Mouse (Mus musculus): ENCODE data around the gene Ift27. TPM values are rescaled to one million over a fixed set of nuclear protein-coding genes. Genes with fewer than 3 reads are reported as not detected.

Gene Ift27
- total RNA-seq (2014; fragmentation: Nextera tagmentation): 15.4 and 16.7 TPM in 2 replicates
- total RNA-seq (2017): 15.7 and 17.8 TPM in 2 replicates
- 97.5 and 143 TPM in 2 replicates for polyA plus RNA-seq (2012)

- DNase-seq (ENCODE audit: low spot score) (peak; percentile 98), ATAC-seq (ENCODE audit: extremely low read depth, insufficient number of reproducible peaks, low FRiP score, poor library complexity, severe bottlenecking) (peak; percentile 93)
- peaks cover 6% of the 10 kb centered on the region for H3K27me3 ChIP-seq (ENCODE audit: insufficient read depth, low read length)
- H3K36me3 ChIP-seq (replicated peaks): peaks cover 32% of the 10 kb centered on the region
- H3K9me3 ChIP-seq (replicated peaks): no peaks in the 10 kb centered on the region
- peak within 1 kb of the TSS; percentile 90 for H3K4me3 ChIP-seq (ENCODE audit: low read depth, low read length)
- TF ChIP-seq CTCF (IDR thresholded peaks at IDR 0.05; ENCODE audit: low read depth, low read length): no peak
- no peak for TF ChIP-seq GATA1 (IDR thresholded peaks at IDR 0.05; ENCODE audit: borderline replicate concordance, low read length)
- no peak for TF ChIP-seq POLR2AphosphoS5 (IDR thresholded peaks at IDR 0.05; ENCODE audit: insufficient replicate concordance, low read depth, low read length)
- no peak for TF ChIP-seq TAL1 (conservative IDR thresholded peaks at IDR 0.05; ENCODE audit: low read depth, low read length)
- peaks cover 45% of the 10 kb centered on the region for H3K4me1 ChIP-seq (ENCODE audit: insufficient read depth, low read depth, low read length)
These were observed at the start of gene Ift27 for GRCm38 (mm10) chr15:78173972-78174886. Gene Ift27, minus strand, starts transcription at chr15:78174107.

- DNase-seq (ENCODE audit: low spot score) (no peak), ATAC-seq (ENCODE audit: extremely low read depth, insufficient number of reproducible peaks, low FRiP score, poor library complexity, severe bottlenecking) (no peak)
- no peak overlapping the region for H3K4me3 ChIP-seq (ENCODE audit: low read depth, low read length)
- peaks cover 11% of the 10 kb centered on the region for H3K9me3 ChIP-seq (replicated peaks)
- H3K4me1 ChIP-seq (ENCODE audit: insufficient read depth, low read depth, low read length): no peaks in the 10 kb centered on the region
- no peak for TF ChIP-seq CTCF (IDR thresholded peaks at IDR 0.05; ENCODE audit: low read depth, low read length)
- TF ChIP-seq GATA2 (IDR thresholded peaks at IDR 0.05; ENCODE audit: borderline replicate concordance, low read depth, low read length): no peak
- no peak for TF ChIP-seq POLR2AphosphoS5 (IDR thresholded peaks at IDR 0.05; ENCODE audit: insufficient replicate concordance, low read depth, low read length)
- no peak for TF ChIP-seq TAL1 (conservative IDR thresholded peaks at IDR 0.05; ENCODE audit: low read depth, low read length)
- no peak for TF ChIP-seq GATA1 (IDR thresholded peaks at IDR 0.05; ENCODE audit: borderline replicate concordance, low read length)
- H3K27me3 ChIP-seq (ENCODE audit: insufficient read depth, low read length): no peaks in the 10 kb centered on the region; the same call in 1 of the 2 replicates
- no peaks in the 10 kb centered on the region for H3K36me3 ChIP-seq (replicated peaks)
These were observed 41.4 kb upstream of the Ift27 start for GRCm38 (mm10) chr15:78215269-78215668.

DNA sequence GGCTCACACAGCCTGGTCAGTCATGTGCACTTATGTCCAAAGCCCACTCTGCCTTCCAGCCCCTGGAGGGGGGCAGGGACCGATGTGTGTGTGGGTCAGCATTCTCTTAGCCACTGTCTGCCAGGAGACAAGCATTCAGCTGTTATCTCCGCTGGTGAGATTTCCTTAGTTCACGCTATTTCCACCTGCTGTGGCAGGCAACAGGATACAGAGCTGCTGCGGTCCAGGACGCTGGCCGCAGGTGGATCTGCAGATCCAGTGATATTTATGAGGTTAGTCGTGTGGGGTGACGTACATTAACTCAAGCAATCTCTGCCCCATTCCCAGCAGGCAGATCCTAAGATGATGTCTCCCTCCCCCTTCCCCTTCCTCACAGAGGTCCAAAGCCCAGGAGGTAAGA is 37.5 kb upstream of the Ift27 start:
- ATAC-seq (ENCODE audit: extremely low read depth, insufficient number of reproducible peaks, low FRiP score, poor library complexity, severe bottlenecking) (no peak), DNase-seq (ENCODE audit: low spot score) (no peak)
- no peaks in the 10 kb centered on the region for H3K9me3 ChIP-seq (replicated peaks)

GRCm38 (mm10) chr15:78210203-78210602 is 36.3 kb upstream of the Ift27 start:
- H3K36me3 ChIP-seq (replicated peaks): no peaks in the 10 kb centered on the region
- DNase-seq (ENCODE audit: low spot score) (no peak), ATAC-seq (ENCODE audit: extremely low read depth, insufficient number of reproducible peaks, low FRiP score, poor library complexity, severe bottlenecking) (no peak)
- no peaks in the 10 kb centered on the region for H3K4me1 ChIP-seq (ENCODE audit: insufficient read depth, low read depth, low read length)
- H3K9me3 ChIP-seq (replicated peaks): no peaks in the 10 kb centered on the region
- peaks cover 2% of the 10 kb centered on the region; the same call in 1 of the 2 replicates for H3K27me3 ChIP-seq (ENCODE audit: insufficient read depth, low read length)
- TF ChIP-seq GATA2 (IDR thresholded peaks at IDR 0.05; ENCODE audit: borderline replicate concordance, low read depth, low read length): no peak
- TF ChIP-seq POLR2AphosphoS5 (IDR thresholded peaks at IDR 0.05; ENCODE audit: insufficient replicate concordance, low read depth, low read length): no peak
- TF ChIP-seq TAL1 (conservative IDR thresholded peaks at IDR 0.05; ENCODE audit: low read depth, low read length): no peak
- no peak overlapping the region for H3K4me3 ChIP-seq (ENCODE audit: low read depth, low read length)

More for the DNA sequence above, 37.5 kb upstream of the Ift27 start:
- Histone ChIP-seq H3K27me3 (ENCODE audit: insufficient read depth, low read length) (peaks cover 2% of the 10 kb centered on the region; the same call in 1 of the 2 replicates), H3K4me1 (ENCODE audit: insufficient read depth, low read depth, low read length) (no peaks in the 10 kb centered on the region), H3K4me3 (ENCODE audit: low read depth, low read length) (no peak overlapping the region), H3K36me3 (replicated peaks) (no peaks in the 10 kb centered on the region)
- no peak for TF ChIP-seq TAL1 (conservative IDR thresholded peaks at IDR 0.05; ENCODE audit: low read depth, low read length)

- no peak for ATAC-seq (ENCODE audit: extremely low read depth, insufficient number of reproducible peaks, low FRiP score, poor library complexity, severe bottlenecking)
- TF ChIP-seq TAL1 (conservative IDR thresholded peaks at IDR 0.05; ENCODE audit: low read depth, low read length): no peak
- TF ChIP-seq GATA2 (IDR thresholded peaks at IDR 0.05; ENCODE audit: borderline replicate concordance, low read depth, low read length): no peak
- TF ChIP-seq POLR2AphosphoS5 (IDR thresholded peaks at IDR 0.05; ENCODE audit: insufficient replicate concordance, low read depth, low read length): no peak
- TF ChIP-seq CTCF (IDR thresholded peaks at IDR 0.05; ENCODE audit: low read depth, low read length): no peak
- TF ChIP-seq GATA1 (IDR thresholded peaks at IDR 0.05; ENCODE audit: borderline replicate concordance, low read length): no peak
These were observed 32.4 kb upstream of the Ift27 start, which contains the start of gene Pvalb for GRCm38 (mm10) chr15:78206312-78206711. Gene Pvalb, minus strand, starts transcription at chr15:78206400.

DNA sequence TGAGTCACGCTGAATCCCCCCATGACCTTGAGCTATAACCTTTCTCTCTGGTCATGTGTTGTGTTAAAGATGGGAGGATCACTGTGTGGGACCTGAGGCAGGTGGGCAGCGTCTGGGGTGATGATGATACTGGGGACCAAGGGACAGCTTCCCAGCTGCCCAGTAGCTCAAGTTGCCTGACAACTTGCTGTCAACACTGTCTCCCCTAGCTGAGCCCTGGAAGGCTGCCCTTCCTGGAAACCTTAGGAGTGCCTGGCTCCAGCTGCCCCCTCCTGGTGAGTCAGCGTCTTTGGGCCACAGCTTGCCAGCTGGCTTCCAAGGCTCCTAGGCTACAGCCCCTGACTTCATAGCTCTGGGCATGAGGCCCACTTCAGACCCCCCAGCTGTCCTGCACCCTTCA is 31.3 kb upstream of the Ift27 start:
- Histone ChIP-seq H3K9me3 (replicated peaks) (no peaks in the 10 kb centered on the region), H3K36me3 (replicated peaks) (no peaks in the 10 kb centered on the region), H3K27me3 (ENCODE audit: insufficient read depth, low read length) (peaks cover 22% of the 10 kb centered on the region), H3K4me3 (ENCODE audit: low read depth, low read length) (no peak overlapping the region), H3K4me1 (ENCODE audit: insufficient read depth, low read depth, low read length) (no peaks in the 10 kb centered on the region)
- no peak for ATAC-seq (ENCODE audit: extremely low read depth, insufficient number of reproducible peaks, low FRiP score, poor library complexity, severe bottlenecking)
- no peak for TF ChIP-seq POLR2AphosphoS5 (IDR thresholded peaks at IDR 0.05; ENCODE audit: insufficient replicate concordance, low read depth, low read length)
- TF ChIP-seq GATA2 (IDR thresholded peaks at IDR 0.05; ENCODE audit: borderline replicate concordance, low read depth, low read length): no peak
- TF ChIP-seq GATA1 (IDR thresholded peaks at IDR 0.05; ENCODE audit: borderline replicate concordance, low read length): no peak
- no peak for TF ChIP-seq TAL1 (conservative IDR thresholded peaks at IDR 0.05; ENCODE audit: low read depth, low read length)
- no peak for TF ChIP-seq CTCF (IDR thresholded peaks at IDR 0.05; ENCODE audit: low read depth, low read length)
- DNase-seq (ENCODE audit: low spot score): no peak

More at GRCm38 (mm10) chr15:78206312-78206711, 32.4 kb upstream of the Ift27 start, which contains the start of gene Pvalb:
- Histone ChIP-seq H3K36me3 (replicated peaks) (no peaks in the 10 kb centered on the region), H3K9me3 (replicated peaks) (no peaks in the 10 kb centered on the region), H3K4me3 (ENCODE audit: low read depth, low read length) (no peak within 1 kb of the TSS), H3K4me1 (ENCODE audit: insufficient read depth, low read depth, low read length) (no peaks in the 10 kb centered on the region), H3K27me3 (ENCODE audit: insufficient read depth, low read length) (peaks cover 19% of the 10 kb centered on the region)
- no peak for DNase-seq (ENCODE audit: low spot score)

Data from G1E (cell line).